Mouse (Mus musculus) heart, embryonic 16.5 days (tissue): ENCODE results near the gene Cmah. TPM values are rescaled to one million over a fixed set of nuclear protein-coding genes. Genes with fewer than 3 reads are reported as not detected.

Source experiments
- ATAC-seq: fragments of 200-750 bp; cut with Nextera tagmentation; replicated peaks from 2 replicates; pipeline ENCODE4 v1.8.0; 2017; ENCODE audit warnings: moderate number of reproducible peaks; ENCODE audit not compliant: insufficient read depth, low FRiP score; ENCODE audit errors: extremely low read depth
- H3K27ac ChIP-seq: fragments of 300-500 bp; sonication (generic); 2 replicates; pipeline ENCODE4 v1.5.1; 2014; ENCODE audit warnings: mild to moderate bottlenecking, low read length, control low read depth, moderate library complexity
- H3K27me3 ChIP-seq: fragments of 300-500 bp; sonication (generic); 2 replicates; pipeline ENCODE4 v1.6.1; 2014; ENCODE audit warnings: low read length, mixed read lengths; ENCODE audit not compliant: control insufficient read depth, insufficient read depth
- H3K36me3 ChIP-seq: fragments of 300-500 bp; sonication (generic); 2 replicates; pipeline ENCODE4 v1.6.1; 2014; ENCODE audit not compliant: control insufficient read depth, insufficient read depth
- H3K4me1 ChIP-seq: fragments of 300-500 bp; sonication (generic); 2 replicates; pipeline ENCODE4 v1.6.1; 2014; ENCODE audit warnings: low read length, mixed read lengths; ENCODE audit not compliant: control insufficient read depth, insufficient read depth
- H3K4me2 ChIP-seq: fragments of 300-500 bp; sonication (generic); 2 replicates; pipeline ENCODE4 v1.6.1; 2014; ENCODE audit warnings: low read depth, mild to moderate bottlenecking, control low read depth, low read length
- H3K4me3 ChIP-seq: fragments of 300-500 bp; sonication (generic); 2 replicates; pipeline ENCODE4 v1.5.1; 2014; ENCODE audit warnings: mild to moderate bottlenecking, control low read depth, low read length
- H3K9ac ChIP-seq: fragments of 300-500 bp; sonication (generic); 2 replicates; pipeline ENCODE4 v1.6.1; 2014; ENCODE audit warnings: low read length, control low read depth
- H3K9me3 ChIP-seq: fragments of 300-500 bp; sonication (generic); replicated peaks from 2 replicates; pipeline ENCODE4 v1.6.1; 2016; ENCODE audit warnings: low read length; ENCODE audit not compliant: control insufficient read depth
- WGBS: fragments of 180-500 bp; shearing (Covaris S2); extraction: QIAGEN DNeasy Blood & Tissue Kit; methylation state at CpG from one replicate; pipeline ENCODE4 v1.1.7; 2014; 5-methylcytosine and 5-hydroxymethylcytosine counted together
- polyA plus RNA-seq: library from polyadenylated mRNA; unstranded; fragments of >200 nt; fragmentation: Nextera tagmentation; extraction: Ambion mirVana; gene quantifications from 2 replicates; pipeline ENCODE4 v1.2.1, GENCODE M21; 2015

Gene Cmah
- polyA plus RNA-seq, 1 experiment from 2014 or later: 2.2 TPM

- H3K4me1 ChIP-seq: peaks cover 12% of the 10 kb centered on the region
- no peak overlapping the region for H3K27ac ChIP-seq
- no peak overlapping the region for H3K4me2 ChIP-seq
- H3K27me3 ChIP-seq: no peaks in the 10 kb centered on the region
- H3K4me3 ChIP-seq: no peak overlapping the region
- H3K36me3 ChIP-seq: no peaks in the 10 kb centered on the region
- 76% methylated on average over 3 of the region's 3 CpGs for whole genome bisulfite sequencing
- no peak overlapping the region for H3K9ac ChIP-seq
- H3K9me3 ChIP-seq: no peaks in the 10 kb centered on the region
- ATAC-seq: no peak
Measured at GRCm38 (mm10) chr13:24445166-24445565, 118.0 kb downstream of the Cmah start.

DNA sequence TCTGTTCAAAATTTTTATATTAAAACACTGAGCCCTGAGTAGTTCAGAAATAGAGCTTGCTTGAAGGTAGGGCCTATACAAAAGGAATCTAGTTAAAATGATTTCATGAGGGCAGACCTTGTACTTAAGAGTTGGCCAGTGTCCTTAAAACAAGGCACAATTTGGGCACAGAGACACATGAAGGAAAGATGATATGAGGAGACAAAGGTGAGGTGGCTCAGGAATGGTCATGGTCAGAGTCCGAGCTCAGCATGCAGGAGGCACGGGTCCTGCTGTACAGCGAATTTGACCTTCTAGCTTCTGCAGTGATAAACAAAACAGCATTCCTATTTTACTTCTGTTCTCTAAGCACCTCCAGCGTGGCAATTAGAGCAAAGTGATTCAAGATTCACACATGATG is 118.9 kb downstream of the Cmah start:
- Histone ChIP-seq H3K4me3 (no peak overlapping the region), H3K36me3 (no peaks in the 10 kb centered on the region), H3K4me1 (peaks cover 12% of the 10 kb centered on the region), H3K27ac (no peak overlapping the region), H3K9me3 (no peaks in the 10 kb centered on the region), H3K9ac (no peak overlapping the region), H3K4me2 (no peak overlapping the region), H3K27me3 (no peaks in the 10 kb centered on the region)
- no peak for ATAC-seq
- 71% methylated on average over 4 of the region's 4 CpGs for WGBS

- no peak for ATAC-seq
- Histone ChIP-seq H3K4me1 (peaks cover 12% of the 10 kb centered on the region), H3K4me2 (no peak overlapping the region), H3K27me3 (no peaks in the 10 kb centered on the region), H3K27ac (no peak overlapping the region), H3K4me3 (no peak overlapping the region), H3K9ac (no peak overlapping the region), H3K9me3 (no peaks in the 10 kb centered on the region), H3K36me3 (no peaks in the 10 kb centered on the region)
- 57% methylated on average over 5 of the region's 5 CpGs for WGBS
Measured at GRCm38 (mm10) chr13:24447043-24447442, 119.8 kb downstream of the Cmah start.

GRCm38 (mm10) chr13:24448578-24448977 is 121.4 kb downstream of the Cmah start:
- WGBS: 63% methylated on average over 6 of the region's 6 CpGs
- H3K9ac ChIP-seq: no peak overlapping the region
- H3K4me1 ChIP-seq: peaks cover 7% of the 10 kb centered on the region; the same call in 1 of the 2 replicates
- H3K27me3 ChIP-seq: no peaks in the 10 kb centered on the region
- H3K27ac ChIP-seq: no peak overlapping the region
- no peak overlapping the region for H3K4me3 ChIP-seq
- ATAC-seq: no peak
- H3K9me3 ChIP-seq: no peaks in the 10 kb centered on the region
- H3K4me2 ChIP-seq: no peak overlapping the region
- H3K36me3 ChIP-seq: no peaks in the 10 kb centered on the region

DNA sequence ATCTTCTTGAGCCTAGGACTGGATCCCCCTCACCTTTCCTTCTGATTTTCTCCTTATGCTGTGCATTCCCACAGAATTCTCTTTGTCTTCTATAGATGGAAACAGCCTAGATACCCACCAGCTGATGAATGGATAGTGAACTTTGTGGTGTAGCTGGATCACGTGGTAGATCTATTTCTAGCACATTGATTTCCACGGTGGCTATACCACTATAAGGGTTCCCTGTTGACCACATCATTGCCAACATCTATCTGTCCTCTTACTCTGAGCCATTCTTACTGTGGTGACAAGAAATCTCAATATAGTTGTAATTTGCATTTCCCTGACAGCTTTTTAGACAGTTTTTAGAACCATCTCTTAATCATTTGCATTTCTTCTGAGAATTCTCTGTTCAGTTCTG is 124.3 kb downstream of the Cmah start:
- Histone ChIP-seq H3K9ac (no peak overlapping the region), H3K9me3 (no peaks in the 10 kb centered on the region), H3K36me3 (no peaks in the 10 kb centered on the region), H3K27me3 (no peaks in the 10 kb centered on the region), H3K4me2 (no peak overlapping the region), H3K4me3 (no peak overlapping the region), H3K27ac (no peak overlapping the region), H3K4me1 (0 out of 2 replicates have a peak, but pooled peaks cover 2% of the 10 kb centered on the region)
- ATAC-seq: no peak
- 43% methylated on average over 2 of the region's 2 CpGs for WGBS

- H3K27ac ChIP-seq: no peak overlapping the region
- no peaks in the 10 kb centered on the region for H3K9me3 ChIP-seq
- no peak overlapping the region for H3K4me3 ChIP-seq
- no peak overlapping the region for H3K9ac ChIP-seq
- H3K4me1 ChIP-seq: 0 out of 2 replicates have a peak, but pooled peaks cover 2% of the 10 kb centered on the region
- WGBS: 82% methylated on average over 5 of the region's 5 CpGs
- no peaks in the 10 kb centered on the region for H3K36me3 ChIP-seq
- no peaks in the 10 kb centered on the region for H3K27me3 ChIP-seq
- ATAC-seq: no peak
- no peak overlapping the region for H3K4me2 ChIP-seq
Measured at GRCm38 (mm10) chr13:24453737-24454136, 126.5 kb downstream of the Cmah start.

- H3K4me1 ChIP-seq: 0 out of 2 replicates have a peak, but pooled peaks cover 2% of the 10 kb centered on the region
- 60% methylated on average over 4 of the region's 4 CpGs for WGBS
- H3K9me3 ChIP-seq: no peaks in the 10 kb centered on the region
- no peak overlapping the region for H3K9ac ChIP-seq
- ATAC-seq: no peak
- H3K4me2 ChIP-seq: no peak overlapping the region
- H3K36me3 ChIP-seq: no peaks in the 10 kb centered on the region
- H3K27ac ChIP-seq: no peak overlapping the region
- H3K4me3 ChIP-seq: no peak overlapping the region
- no peaks in the 10 kb centered on the region for H3K27me3 ChIP-seq
Measured at GRCm38 (mm10) chr13:24456385-24456784, 129.2 kb downstream of the Cmah start.

- no peaks in the 10 kb centered on the region for H3K27me3 ChIP-seq
- no peak overlapping the region for H3K27ac ChIP-seq
- H3K4me3 ChIP-seq: no peak overlapping the region
- 80% methylated on average over 5 of the region's 5 CpGs for WGBS
- peaks cover 4% of the 10 kb centered on the region; the same call in 1 of the 2 replicates for H3K4me1 ChIP-seq
- H3K4me2 ChIP-seq: no peak overlapping the region
- no peaks in the 10 kb centered on the region for H3K36me3 ChIP-seq
- H3K9ac ChIP-seq: no peak overlapping the region
- no peaks in the 10 kb centered on the region for H3K9me3 ChIP-seq
- ATAC-seq: no peak
Measured at GRCm38 (mm10) chr13:24460517-24460916, 133.3 kb downstream of the Cmah start.

DNA sequence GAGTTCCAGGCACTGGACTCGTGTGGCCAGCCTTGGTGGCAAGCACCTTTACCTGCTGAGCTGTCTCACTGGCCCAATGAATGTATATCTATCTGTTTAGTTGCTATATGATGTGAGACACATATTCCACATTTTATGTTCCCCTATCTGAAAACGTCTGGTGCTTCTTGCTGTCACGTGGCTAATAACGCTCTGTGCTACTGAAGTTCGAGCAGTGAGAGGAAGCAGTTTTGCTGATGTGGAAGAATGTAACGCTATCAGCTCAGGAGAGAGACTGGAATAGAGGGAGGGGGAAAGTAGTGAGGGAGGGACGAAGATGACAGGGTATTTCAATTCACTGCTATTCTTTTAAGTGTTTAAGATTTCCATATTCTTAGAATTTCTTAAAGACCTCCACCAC is 136.6 kb downstream of the Cmah start:
- Histone ChIP-seq H3K27ac (no peak overlapping the region), H3K27me3 (no peaks in the 10 kb centered on the region), H3K4me3 (no peak overlapping the region), H3K9me3 (no peaks in the 10 kb centered on the region), H3K36me3 (no peaks in the 10 kb centered on the region), H3K4me1 (peaks cover 4% of the 10 kb centered on the region; the same call in 1 of the 2 replicates), H3K4me2 (no peak overlapping the region), H3K9ac (no peak overlapping the region)
- no peak for ATAC-seq
- WGBS: 41% methylated on average over 7 of the region's 7 CpGs
